Mouse (Mus musculus): ENCODE data around the gene Pdzrn3.

Gene Pdzrn3

GRCm38 (mm10) chr6:101291944-101292343 is 85.8 kb downstream of the Pdzrn3 start:
- DNase-seq (ENCODE audit: extremely low spot score), result no peak

- DNase-seq (ENCODE audit: extremely low spot score), result no peak
Measured at GRCm38 (mm10) chr6:101290160-101290559, 87.5 kb downstream of the Pdzrn3 start.

GRCm38 (mm10) chr6:101289428-101289827 is 88.3 kb downstream of the Pdzrn3 start:
- DNase-seq (ENCODE audit: extremely low spot score), result no peak

DNA sequence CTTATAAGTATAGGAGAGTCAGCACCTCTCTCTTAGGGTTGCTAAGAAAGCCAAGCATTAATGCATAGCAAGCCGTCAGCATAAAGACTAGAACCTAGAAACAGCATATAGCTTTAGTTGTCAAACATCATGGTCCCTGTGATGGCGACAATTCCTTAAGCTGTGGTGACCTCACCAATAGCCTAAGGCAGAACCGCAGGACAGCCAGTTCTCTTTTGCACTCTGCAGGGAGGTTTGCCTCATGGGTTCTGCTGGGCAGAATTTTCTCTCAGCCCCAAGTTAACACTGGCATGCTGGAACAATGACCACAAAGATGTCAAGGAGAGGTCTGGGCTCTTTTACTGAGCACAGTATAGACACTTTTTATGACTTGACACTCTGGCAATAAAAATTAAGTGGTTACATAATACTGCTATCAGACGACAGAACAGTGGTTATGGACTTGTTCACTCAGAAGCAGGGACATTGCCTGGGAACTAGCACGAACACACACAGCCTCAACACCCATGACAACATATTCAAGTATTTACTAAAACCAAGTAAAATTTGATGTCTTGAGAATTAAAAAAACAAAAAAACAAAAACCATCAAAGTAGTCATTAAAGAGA is 90.0 kb downstream of the Pdzrn3 start:
- no peak for DNase-seq (ENCODE audit: extremely low spot score)

GRCm38 (mm10) chr6:101287077-101287476 is 90.6 kb downstream of the Pdzrn3 start:
- no peak for DNase-seq (ENCODE audit: extremely low spot score)

DNA sequence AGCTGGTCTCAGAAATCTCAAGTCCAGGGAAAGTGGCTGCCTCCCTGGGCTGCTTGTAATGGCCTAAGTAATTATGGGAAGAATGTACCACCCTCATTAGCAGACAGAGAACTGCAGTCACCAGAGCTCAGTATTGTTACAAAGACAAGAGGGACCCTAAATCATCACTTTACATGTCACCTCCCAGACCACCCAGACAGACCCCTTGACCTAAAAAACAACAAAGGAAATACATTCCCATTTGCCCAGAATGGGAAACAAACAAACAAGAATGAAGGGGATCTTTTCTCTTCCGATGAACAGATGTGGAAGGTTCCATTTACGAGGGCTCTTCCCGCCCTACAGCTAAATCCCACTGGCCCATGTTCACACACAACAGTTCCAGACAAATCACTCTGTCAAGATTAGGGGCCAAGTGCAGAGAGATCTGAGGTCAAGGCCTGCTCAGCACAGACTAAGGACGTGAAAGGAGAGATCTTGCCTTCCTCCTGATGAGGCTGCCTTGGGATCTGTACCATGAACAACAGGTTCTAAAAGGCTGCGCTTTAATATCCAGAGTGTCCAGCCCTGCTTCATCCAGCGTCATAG is 93.2 kb downstream of the Pdzrn3 start:
- no peak for DNase-seq (ENCODE audit: extremely low spot score)

DNA sequence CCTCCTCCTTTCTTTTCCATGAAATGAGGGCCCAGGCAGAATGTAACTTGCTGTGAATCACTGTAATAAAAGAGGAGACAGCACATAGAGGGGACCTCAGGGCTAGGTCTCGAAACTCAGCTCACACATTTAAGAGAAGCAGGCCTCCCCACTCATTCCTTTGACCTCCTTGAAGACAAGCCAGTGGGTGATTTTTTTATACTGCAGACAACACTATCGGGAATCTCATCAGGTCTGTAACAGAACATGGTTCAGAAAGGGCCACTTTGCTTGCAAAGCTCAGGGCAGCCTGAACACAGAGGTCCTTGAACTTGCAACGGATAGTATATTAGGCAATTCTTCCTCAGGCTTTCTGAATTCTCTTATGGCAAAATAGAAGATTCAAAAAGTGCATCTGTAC is 93.8 kb downstream of the Pdzrn3 start:
- DNase-seq (ENCODE audit: extremely low spot score), result no peak

- no peak for DNase-seq (ENCODE audit: extremely low spot score)
Measured at GRCm38 (mm10) chr6:101281644-101282043, 96.1 kb downstream of the Pdzrn3 start.

DNA sequence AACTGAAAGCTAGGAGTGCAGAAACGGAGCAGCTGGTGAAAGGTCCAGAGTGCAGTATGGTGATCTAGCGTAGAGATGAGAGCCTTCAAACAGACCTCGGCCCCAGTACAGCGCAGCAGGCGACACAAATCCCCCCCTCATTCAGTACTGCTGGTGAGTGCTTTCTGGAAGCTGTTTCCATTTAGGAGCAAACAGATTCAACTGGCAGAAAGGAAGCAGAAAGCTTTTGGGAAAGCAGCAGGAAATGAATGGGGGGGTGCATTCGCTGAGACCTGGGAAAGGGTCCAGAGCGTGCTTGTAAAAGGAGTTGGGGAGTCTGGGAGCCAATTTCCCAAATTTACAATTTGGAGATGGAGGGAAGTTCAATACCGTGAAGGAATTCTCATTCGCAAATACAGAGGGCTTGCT is 96.9 kb downstream of the Pdzrn3 start:
- no peak for DNase-seq (ENCODE audit: extremely low spot score)

GRCm38 (mm10) chr6:101278286-101278932 is 99.3 kb downstream of the Pdzrn3 start:
- DNase-seq (ENCODE audit: extremely low spot score), result no peak

DNA sequence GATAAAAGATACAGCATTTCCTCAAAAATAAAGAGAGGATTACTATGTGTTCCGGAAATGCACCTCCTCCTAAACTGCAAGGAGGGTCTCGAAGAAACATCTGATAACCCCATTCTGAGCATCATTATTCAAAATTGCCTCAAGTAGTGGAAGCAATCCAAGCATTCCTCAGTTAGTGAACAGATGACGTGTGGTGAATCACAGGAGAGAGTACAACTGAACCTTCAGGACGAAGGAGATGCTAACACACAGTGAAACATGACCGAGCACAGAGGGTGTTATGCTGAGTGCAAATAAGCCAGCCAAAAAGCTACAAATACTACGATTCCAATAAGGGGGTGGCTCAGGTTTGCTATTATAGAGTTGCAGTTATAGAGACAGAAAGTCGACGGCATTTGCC is 101.4 kb downstream of the Pdzrn3 start:
- no peak for DNase-seq (ENCODE audit: extremely low spot score)

GRCm38 (mm10) chr6:101275806-101276205 is 101.9 kb downstream of the Pdzrn3 start:
- DNase-seq (ENCODE audit: extremely low spot score), result no peak

DNA sequence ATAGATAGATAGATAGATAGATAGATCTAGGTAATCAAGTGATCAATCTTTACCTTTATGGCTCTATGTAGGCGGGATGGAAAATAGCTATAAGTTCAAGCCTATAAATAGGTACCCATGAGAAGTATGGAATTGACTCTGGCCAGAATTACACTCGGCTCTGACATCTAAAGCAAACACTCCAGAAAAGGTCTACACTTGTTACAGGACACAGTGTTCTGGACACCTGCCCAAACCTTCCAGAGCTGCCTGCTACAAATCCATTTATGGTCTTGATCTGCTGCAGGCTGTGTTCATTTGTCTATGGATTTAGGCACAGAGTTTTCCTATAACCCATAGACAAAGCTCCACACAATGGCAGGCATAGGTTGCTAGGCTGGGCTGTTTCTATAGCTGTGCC is 102.9 kb downstream of the Pdzrn3 start:
- DNase-seq (ENCODE audit: extremely low spot score), result no peak

DNA sequence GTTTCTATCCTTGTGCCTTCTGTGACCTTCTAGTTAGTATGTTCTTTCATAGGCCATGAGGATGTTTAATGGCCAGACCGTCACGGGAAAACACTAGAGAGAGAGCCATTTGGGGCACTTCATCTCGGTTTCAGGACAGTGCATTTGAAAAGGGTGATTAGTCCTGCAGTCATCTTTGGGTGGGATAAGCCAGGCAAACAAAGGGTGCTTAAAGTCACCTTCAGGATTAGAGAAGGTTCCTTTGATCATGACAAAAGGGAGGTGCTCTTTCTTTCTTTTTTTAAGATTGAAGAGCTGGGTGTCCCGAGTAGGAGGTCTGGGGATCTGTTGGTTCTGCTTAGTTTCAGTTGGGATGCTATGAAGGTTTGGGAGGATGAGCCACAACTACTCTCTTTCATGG is 105.4 kb downstream of the Pdzrn3 start:
- DNase-seq (ENCODE audit: extremely low spot score), result no peak

DNA sequence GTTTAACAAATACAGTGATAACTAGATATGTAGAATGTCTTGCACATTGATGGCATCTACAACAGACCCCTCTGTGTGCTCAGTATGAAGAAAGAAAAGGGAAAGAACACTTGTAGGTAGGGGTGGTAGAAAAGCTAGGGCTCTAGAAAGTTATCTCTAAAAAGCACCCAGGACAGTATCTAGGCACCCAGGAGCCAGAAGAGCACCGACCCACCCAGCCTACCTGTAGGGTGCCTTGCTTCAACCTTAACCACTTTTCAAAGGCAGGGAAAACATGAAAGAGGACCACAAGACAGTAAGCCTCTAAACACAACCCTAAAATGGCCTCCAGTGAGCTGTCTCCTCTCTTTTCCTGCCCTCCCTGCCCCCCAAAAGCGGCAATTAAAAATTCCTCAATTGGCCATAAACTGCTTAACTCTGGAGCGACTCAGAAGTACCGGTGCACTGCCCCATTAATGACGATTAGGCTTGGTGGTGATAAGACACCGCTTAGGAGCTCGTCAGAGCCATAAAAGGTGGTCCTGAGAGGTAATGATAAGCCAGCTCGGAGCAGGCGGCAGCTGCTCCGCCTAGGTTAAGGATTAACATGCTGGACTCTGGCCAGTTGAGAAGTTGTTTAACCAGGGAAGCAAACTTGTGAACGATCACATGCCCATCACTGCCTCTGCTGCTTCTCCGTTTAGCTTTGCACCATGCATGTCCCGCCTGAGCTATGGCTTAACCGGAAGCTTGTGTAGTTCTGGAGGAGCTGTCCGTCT is 106.1 kb downstream of the Pdzrn3 start:
- DNase-seq (ENCODE audit: extremely low spot score), result no peak

DNA sequence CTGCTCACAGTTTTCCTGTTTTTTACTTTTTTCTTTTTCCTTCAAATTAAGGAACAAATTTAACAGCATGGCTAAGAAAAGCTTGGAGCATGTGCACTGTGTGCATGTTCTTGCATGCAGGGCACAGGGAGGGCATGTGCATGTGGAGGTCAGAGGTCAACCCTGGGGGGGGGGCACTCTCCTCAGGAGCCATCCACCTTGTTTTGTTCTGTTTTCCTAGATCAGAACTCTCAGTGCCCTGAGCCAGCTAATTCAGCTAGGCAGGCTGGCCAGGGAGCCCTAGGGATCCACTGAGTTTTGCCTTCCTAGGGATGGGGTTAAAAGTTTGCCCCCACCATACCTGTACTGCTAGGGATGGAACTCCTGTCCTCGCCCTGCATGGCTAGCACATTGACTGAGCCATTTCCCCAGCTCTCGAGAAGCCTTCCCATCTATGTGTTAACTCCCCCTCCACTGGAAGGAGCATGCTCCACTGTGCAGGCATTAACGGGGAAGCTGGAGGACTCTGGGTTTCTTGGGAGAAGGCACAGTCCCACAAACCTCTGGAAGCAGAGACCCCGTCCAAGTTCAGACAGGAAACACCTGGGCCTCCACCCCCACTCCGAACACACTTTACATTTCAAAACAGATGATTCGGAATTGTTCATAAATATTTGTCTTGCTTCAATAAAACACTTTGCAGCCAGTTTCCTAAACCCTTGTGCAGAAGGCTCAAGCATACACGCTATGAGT is 107.4 kb downstream of the Pdzrn3 start:
- DNase-seq (ENCODE audit: extremely low spot score), result no peak

- no peak for DNase-seq (ENCODE audit: extremely low spot score)
Measured at GRCm38 (mm10) chr6:101269335-101270094, 108.2 kb downstream of the Pdzrn3 start.

DNA sequence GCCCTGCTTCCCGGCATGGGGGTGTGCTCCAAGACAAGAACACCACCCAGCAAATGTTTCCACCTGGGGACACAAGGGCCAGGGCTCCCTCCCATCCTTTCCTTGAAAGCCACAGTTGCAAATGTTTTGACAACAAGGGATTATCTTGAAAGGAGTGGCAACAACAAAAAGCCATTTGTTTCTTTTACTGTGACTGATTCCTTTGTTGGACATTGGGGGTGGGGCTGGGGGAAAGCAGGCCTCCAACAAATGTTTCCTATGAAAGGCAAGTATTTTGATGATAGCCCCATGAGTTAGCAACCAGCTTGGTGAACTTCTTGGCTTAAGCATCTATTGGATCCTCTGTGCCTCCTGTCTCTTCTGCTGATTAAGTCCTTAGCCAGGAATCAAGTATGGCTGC is 109.4 kb downstream of the Pdzrn3 start:
- DNase-seq (ENCODE audit: extremely low spot score), result no peak

DNA sequence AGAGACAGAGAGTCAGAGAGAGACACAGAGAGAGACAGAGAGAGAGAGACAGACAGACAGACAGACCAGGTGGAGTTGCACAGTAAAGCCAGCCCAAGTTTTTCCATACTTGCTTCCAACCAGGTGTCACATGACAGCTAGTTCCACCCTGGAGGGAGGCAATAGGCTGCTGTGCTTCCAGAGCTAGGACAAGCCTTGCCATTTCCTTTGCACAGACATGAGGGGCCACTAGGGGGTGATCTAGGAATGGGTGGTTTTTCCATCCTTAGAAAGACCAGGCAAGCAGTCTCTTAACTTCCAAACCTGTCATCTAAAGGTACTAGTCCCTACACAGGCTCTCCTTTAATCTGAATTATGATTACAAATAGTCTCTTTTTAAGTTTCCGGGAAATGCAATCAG is 110.9 kb downstream of the Pdzrn3 start:
- peak; percentile 74 for DNase-seq (ENCODE audit: extremely low spot score)

DNA sequence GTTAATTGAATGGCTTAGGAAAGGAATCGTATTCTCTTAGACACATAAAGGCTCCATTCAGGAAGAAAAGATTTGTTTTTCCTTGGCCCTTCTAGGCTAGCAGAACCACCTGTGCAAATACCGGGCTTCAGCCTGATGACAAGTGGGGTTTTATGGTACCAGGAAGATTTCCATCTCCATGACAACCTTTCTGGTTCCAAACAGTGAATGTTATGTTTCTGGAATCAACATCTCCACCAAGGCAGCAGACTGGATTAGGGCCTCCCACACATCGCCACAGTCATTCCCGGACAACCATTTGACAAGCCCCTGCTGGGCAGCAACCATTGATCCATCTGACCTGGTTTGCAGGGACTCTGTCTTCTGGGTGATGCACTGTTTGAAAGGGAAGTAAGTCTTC is 114.2 kb downstream of the Pdzrn3 start:
- no peak for DNase-seq (ENCODE audit: extremely low spot score)

- DNase-seq (ENCODE audit: extremely low spot score), result no peak
Measured at GRCm38 (mm10) chr6:101261513-101261912, 116.2 kb downstream of the Pdzrn3 start.
